In genomic region chr5:106460001-106460511, GRCm38 (mm10) we compare ENCODE assay signal across 14 mouse cellular contexts. TPM values are rescaled to one million over a fixed set of nuclear protein-coding genes. Genes with fewer than 3 reads are reported as not detected.
DNase-seq lines count a peak whose midpoint lies in the region; ATAC-seq and TF ChIP-seq lines count a peak whose summit lies in the region.
"Had no signal": no experiment of that assay in that cellular context is flagged by ENCODE, and none has a peak within 500 bp of the region (broad histone marks: within the 10 kb centered on the region; RNA-seq: fewer than 3 reads in every experiment).

No protein-coding gene starts in this region.

- TF ChIP-seq CTCF in lung, embryonic 14.5 days (IDR thresholded peaks at IDR 0.05; ENCODE audit: low read depth) = no peak
- no peak for TF ChIP-seq CTCF in hindbrain, postnatal 0 days (IDR thresholded peaks at IDR 0.05; ENCODE audit: low read depth)

- no peaks in the 10 kb centered on the region for H3K4me1 ChIP-seq in lung, embryonic 14.5 days (ENCODE audit: insufficient read depth)
- H3K4me1 ChIP-seq in hindbrain, postnatal 0 days (ENCODE audit: insufficient read depth, low read length) = no peaks in the 10 kb centered on the region
- peaks cover 8% of the 10 kb centered on the region; the same call in 1 of the 2 replicates for H3K4me1 ChIP-seq in neural tube, embryonic 14.5 days (ENCODE audit: control insufficient read depth, insufficient read depth, low read length)

- 0% methylated on average over 22 of the region's 22 CpGs for WGBS in lung, embryonic 14.5 days
- 2% methylated on average over 22 of the region's 22 CpGs for WGBS in hindbrain, postnatal 0 days
- under 1% methylated on average over 22 of the region's 22 CpGs for WGBS in neural tube, embryonic 14.5 days

- no peaks in the 10 kb centered on the region for H3K9me3 ChIP-seq in lung, embryonic 14.5 days (ENCODE audit: low read depth, low read length)
- no peaks in the 10 kb centered on the region for H3K9me3 ChIP-seq in hindbrain, postnatal 0 days (ENCODE audit: low read length)
- no peaks in the 10 kb centered on the region for H3K9me3 ChIP-seq in neural tube, embryonic 14.5 days (ENCODE audit: control insufficient read depth, low read length)
- H3K9me3 ChIP-seq: hindbrain, embryonic 15.5 days had no signal

- no peak overlapping the region for H3K4me2 ChIP-seq in lung, embryonic 14.5 days
- H3K4me2 ChIP-seq in hindbrain, postnatal 0 days (ENCODE audit: low read depth, low read length) = peak overlapping the region; percentile 53; the same call in 1 of the 2 replicates
- H3K4me2 ChIP-seq in neural tube, embryonic 14.5 days (ENCODE audit: low read depth, low read length) = no peak overlapping the region

- H3K27me3 ChIP-seq in lung, embryonic 14.5 days (ENCODE audit: insufficient read depth, low read length) = peaks cover 97% of the 10 kb centered on the region
- H3K27me3 ChIP-seq in hindbrain, postnatal 0 days (ENCODE audit: insufficient read depth, low read length) = peaks cover 70% of the 10 kb centered on the region
- H3K27me3 ChIP-seq in neural tube, embryonic 14.5 days (ENCODE audit: control insufficient read depth, insufficient read depth, low read length) = peaks cover 78% of the 10 kb centered on the region
- H3K27me3 ChIP-seq: CH12.LX had no signal

- ATAC-seq in lung, embryonic 14.5 days (ENCODE audit: insufficient read depth) = no peak
- ATAC-seq in hindbrain, postnatal 0 days = no peak
- no peak for ATAC-seq in neural tube, embryonic 14.5 days (ENCODE audit: low read depth)

- peak; percentile 5 for DNase-seq in lung, embryonic 14.5 days
- no peak for DNase-seq in lung, postnatal 25 days (ENCODE audit: low spot score)
- DNase-seq in cerebellum, postnatal 10 days = peak; percentile 72 to 74
- no peak for DNase-seq in hindbrain, postnatal 0 days (ENCODE audit: low spot score)
- no peak for DNase-seq in adrenal gland, adult 8-10 months
- no peak for DNase-seq in right cerebral cortex, postnatal 36 days (ENCODE audit: low spot score in 2 of 2)
- no peak for DNase-seq in layer of hippocampus, postnatal 14 days (ENCODE audit: low spot score in 2 of 2)
- DNase-seq: gastrocnemius, postnatal 14 days; kidney, postnatal 14 days; lung, adult 18-20 months had no signal

- H3K36me3 ChIP-seq in lung, embryonic 14.5 days (ENCODE audit: insufficient read depth) = no peaks in the 10 kb centered on the region
- H3K36me3 ChIP-seq in hindbrain, postnatal 0 days (ENCODE audit: insufficient read depth, low read length) = no peaks in the 10 kb centered on the region
- H3K36me3 ChIP-seq in neural tube, embryonic 14.5 days (ENCODE audit: control insufficient read depth, insufficient read depth, low read length) = no peaks in the 10 kb centered on the region
- H3K36me3 ChIP-seq: hindbrain, embryonic 15.5 days had no signal

- H3K27ac ChIP-seq in lung, embryonic 14.5 days (ENCODE audit: low read depth) = no peak overlapping the region
- H3K27ac ChIP-seq in hindbrain, postnatal 0 days = no peak overlapping the region
- 0 out of 2 replicates have a peak overlapping the region, but pooled peaks have one; percentile 16 for H3K27ac ChIP-seq in neural tube, embryonic 14.5 days (ENCODE audit: low read depth, low read length)
- H3K27ac ChIP-seq: hindbrain, embryonic 15.5 days had no signal

- H3K4me3 ChIP-seq in lung, embryonic 14.5 days (ENCODE audit: low read depth, low read length) = no peak overlapping the region
- no peak overlapping the region for H3K4me3 ChIP-seq in hindbrain, postnatal 0 days (ENCODE audit: low read length)
- H3K4me3 ChIP-seq in neural tube, embryonic 14.5 days (ENCODE audit: low read depth, low read length) = no peak overlapping the region

- no peak overlapping the region for H3K9ac ChIP-seq in lung, embryonic 14.5 days
- H3K9ac ChIP-seq in hindbrain, postnatal 0 days (replicated peaks; ENCODE audit: low read length) = no peak overlapping the region
- no peak overlapping the region for H3K9ac ChIP-seq in neural tube, embryonic 14.5 days (replicated peaks; ENCODE audit: low read depth, low read length)
- H3K9ac ChIP-seq: hindbrain, embryonic 15.5 days had no signal

RNA-seq across cellular contexts. Expression of gene Barhl2, which starts 2.1 kb away (rescaled TPM):
- polyA plus RNA-seq in lung, embryonic 14.5 days (2014; fragmentation: Nextera tagmentation; extraction: Ambion mirVana) = not detected in 2 replicates
- 11.4 and 14.9 TPM in 2 replicates for total RNA-seq in hindbrain, postnatal 0 days (2014; rRNA removed)
- 1.6 and 2.1 TPM in 2 replicates for polyA plus RNA-seq in hindbrain, postnatal 0 days (2015; fragmentation: Nextera tagmentation; extraction: Ambion mirVana)
- 2.6 and 2.7 TPM in 2 replicates for polyA plus RNA-seq in neural tube, embryonic 14.5 days (2014; fragmentation: Nextera tagmentation; extraction: Ambion mirVana)
- total RNA-seq in adrenal gland, adult 8-10 months (2022) = not detected
- under 1 TPM; 0.17 to 0.32 TPM for total RNA-seq in layer of hippocampus, postnatal 14 days (2021)
- total RNA-seq: CH12.LX; gastrocnemius, postnatal 14 days had no signal
- polyA plus RNA-seq: stomach, embryonic 14.5 days had no signal

Comparison
In these comparisons a context has a peak if more than half of its experiments do, and no peak if none do; other contexts are left out.
1. DNase-seq: peak in lung, embryonic 14.5 days (single experiment) and cerebellum, postnatal 10 days (2 of 2); none in lung, postnatal 25 days (single experiment), hindbrain, postnatal 0 days (single experiment), adrenal gland, adult 8-10 months (single experiment), right cerebral cortex, postnatal 36 days (0 of 2) and layer of hippocampus, postnatal 14 days (0 of 2).